Mouse (Mus musculus): Measurements from ENCODE around the gene Trim72. TPM values are rescaled to one million over a fixed set of nuclear protein-coding genes. Genes with fewer than 3 reads are reported as not detected.
"Not testable (repeated sequence)": the region's sequence is repeated elsewhere in the genome, so short reads cannot be mapped to it uniquely, and the experiment has no call there.

Gene Trim72
- polyA plus RNA-seq, 1 experiment from 2014 or later, result not detected

- TF ChIP-seq CTCF (IDR thresholded peaks at IDR 0.05; ENCODE audit: low read depth), result no peak
Observed at GRCm38 (mm10) chr7:128009715-128010340, 6.1 kb downstream of the Trim72 start.

GRCm38 (mm10) chr7:128012136-128012780, 8.5 kb downstream of the Trim72 start:
- Histone ChIP-seq H3K36me3 (ENCODE audit: insufficient read depth) (no peaks in the 10 kb centered on the region), H3K27me3 (ENCODE audit: insufficient read depth, low read length) (0 out of 2 replicates have a peak, but pooled peaks cover 3% of the 10 kb centered on the region), H3K4me2 (no peak overlapping the region), H3K4me1 (ENCODE audit: insufficient read depth) (no peaks in the 10 kb centered on the region), H3K27ac (ENCODE audit: low read depth) (no peak overlapping the region), H3K4me3 (ENCODE audit: low read depth, low read length) (no peak overlapping the region), H3K9ac (no peak overlapping the region), H3K9me3 (ENCODE audit: low read depth, low read length) (no peaks in the 10 kb centered on the region)
- no peak for TF ChIP-seq CTCF (IDR thresholded peaks at IDR 0.05; ENCODE audit: low read depth)
- no peak for ATAC-seq (ENCODE audit: insufficient read depth)
- DNase-seq, result no peak
- 76% methylated on average over 13 of the region's 13 CpGs for WGBS

More at GRCm38 (mm10) chr7:128009715-128010340, 6.1 kb downstream of the Trim72 start:
- ATAC-seq (ENCODE audit: insufficient read depth), result 0 out of 2 replicates have a peak, but pooled peaks have one; percentile 20
- peak overlapping the region; percentile 36; the same call in 1 of the 2 replicates for H3K4me2 ChIP-seq
- peak overlapping the region; percentile 15; the same call in 1 of the 2 replicates for H3K9ac ChIP-seq
- no peak for DNase-seq
- WGBS, result 35% methylated on average over 39 of the region's 40 CpGs
- H3K36me3 ChIP-seq (ENCODE audit: insufficient read depth), result no peaks in the 10 kb centered on the region
- H3K27ac ChIP-seq (ENCODE audit: low read depth), result no peak overlapping the region
- H3K9me3 ChIP-seq (ENCODE audit: low read depth, low read length), result no peaks in the 10 kb centered on the region
- 0 out of 2 replicates have a peak, but pooled peaks cover 4% of the 10 kb centered on the region for H3K27me3 ChIP-seq (ENCODE audit: insufficient read depth, low read length)
- no peaks in the 10 kb centered on the region for H3K4me1 ChIP-seq (ENCODE audit: insufficient read depth)
- peak overlapping the region; percentile 8; the same call in 1 of the 2 replicates for H3K4me3 ChIP-seq (ENCODE audit: low read depth, low read length)

GRCm38 (mm10) chr7:128013116-128013515, 9.4 kb downstream of the Trim72 start:
- ATAC-seq (ENCODE audit: insufficient read depth) (no peak), DNase-seq (no peak)
- Histone ChIP-seq H3K9ac (no peak overlapping the region), H3K36me3 (ENCODE audit: insufficient read depth) (no peaks in the 10 kb centered on the region), H3K4me3 (ENCODE audit: low read depth, low read length) (no peak overlapping the region), H3K27ac (ENCODE audit: low read depth) (no peak overlapping the region), H3K9me3 (ENCODE audit: low read depth, low read length) (no peaks in the 10 kb centered on the region), H3K4me2 (no peak overlapping the region), H3K4me1 (ENCODE audit: insufficient read depth) (no peaks in the 10 kb centered on the region), H3K27me3 (ENCODE audit: insufficient read depth, low read length) (0 out of 2 replicates have a peak, but pooled peaks cover 3% of the 10 kb centered on the region)
- no peak for TF ChIP-seq CTCF (IDR thresholded peaks at IDR 0.05; ENCODE audit: low read depth)
- 89% methylated on average over 13 of the region's 13 CpGs for WGBS

GRCm38 (mm10) chr7:128016134-128016533, 12.4 kb downstream of the Trim72 start:
- not testable (repeated sequence) for H3K4me3 ChIP-seq (ENCODE audit: low read depth, low read length); H3K9ac ChIP-seq; H3K4me2 ChIP-seq; ATAC-seq (ENCODE audit: insufficient read depth); H3K36me3 ChIP-seq (ENCODE audit: insufficient read depth); H3K4me1 ChIP-seq (ENCODE audit: insufficient read depth); H3K9me3 ChIP-seq (ENCODE audit: low read depth, low read length); H3K27me3 ChIP-seq (ENCODE audit: insufficient read depth, low read length); DNase-seq
- WGBS, result 44% methylated on average over 5 of the region's 5 CpGs
- H3K27ac ChIP-seq (ENCODE audit: low read depth), result peak overlapping the region; percentile 69; the same call in 1 of the 2 replicates

GRCm38 (mm10) chr7:128016650-128017049, 12.9 kb downstream of the Trim72 start:
- 62% methylated on average over 6 of the region's 6 CpGs for WGBS
- Histone ChIP-seq H3K36me3 (ENCODE audit: insufficient read depth) (no peaks in the 10 kb centered on the region), H3K27me3 (ENCODE audit: insufficient read depth, low read length) (no peaks in the 10 kb centered on the region), H3K4me3 (ENCODE audit: low read depth, low read length) (no peak overlapping the region), H3K9ac (no peak overlapping the region), H3K27ac (ENCODE audit: low read depth) (peak overlapping the region; percentile 69; the same call in 1 of the 2 replicates), H3K4me1 (ENCODE audit: insufficient read depth) (no peaks in the 10 kb centered on the region), H3K4me2 (no peak overlapping the region), H3K9me3 (ENCODE audit: low read depth, low read length) (no peaks in the 10 kb centered on the region)
- ATAC-seq (ENCODE audit: insufficient read depth) (no peak), DNase-seq (no peak)
- TF ChIP-seq CTCF (IDR thresholded peaks at IDR 0.05; ENCODE audit: low read depth), result no peak

- DNase-seq, result no peak
- Histone ChIP-seq H3K9ac (no peak overlapping the region), H3K4me3 (ENCODE audit: low read depth, low read length) (no peak overlapping the region), H3K36me3 (ENCODE audit: insufficient read depth) (no peaks in the 10 kb centered on the region), H3K4me1 (ENCODE audit: insufficient read depth) (no peaks in the 10 kb centered on the region), H3K27ac (ENCODE audit: low read depth) (no peak overlapping the region), H3K27me3 (ENCODE audit: insufficient read depth, low read length) (no peaks in the 10 kb centered on the region), H3K9me3 (ENCODE audit: low read depth, low read length) (no peaks in the 10 kb centered on the region), H3K4me2 (no peak overlapping the region)
- ATAC-seq (ENCODE audit: insufficient read depth), result no peak
- no peak for TF ChIP-seq CTCF (IDR thresholded peaks at IDR 0.05; ENCODE audit: low read depth)
- WGBS, result 83% methylated on average over 3 of the region's 3 CpGs
Observed at GRCm38 (mm10) chr7:128018275-128018674, 14.5 kb downstream of the Trim72 start.

GRCm38 (mm10) chr7:128019187-128019586, 15.4 kb downstream of the Trim72 start:
- no peak for ATAC-seq (ENCODE audit: insufficient read depth)
- no peaks in the 10 kb centered on the region for H3K9me3 ChIP-seq (ENCODE audit: low read depth, low read length)
- no peak for TF ChIP-seq CTCF (IDR thresholded peaks at IDR 0.05; ENCODE audit: low read depth)
- DNase-seq, result no peak
- WGBS, result 82% methylated on average over 2 of the region's 2 CpGs
- H3K36me3 ChIP-seq (ENCODE audit: insufficient read depth), result no peaks in the 10 kb centered on the region
- no peak overlapping the region for H3K4me2 ChIP-seq
- H3K27ac ChIP-seq (ENCODE audit: low read depth), result no peak overlapping the region
- H3K4me3 ChIP-seq (ENCODE audit: low read depth, low read length), result no peak overlapping the region
- H3K4me1 ChIP-seq (ENCODE audit: insufficient read depth), result no peaks in the 10 kb centered on the region
- no peaks in the 10 kb centered on the region for H3K27me3 ChIP-seq (ENCODE audit: insufficient read depth, low read length)
- no peak overlapping the region for H3K9ac ChIP-seq
